Mouse (Mus musculus): Measurements from ENCODE around the gene Trp53rkb.

DNA sequence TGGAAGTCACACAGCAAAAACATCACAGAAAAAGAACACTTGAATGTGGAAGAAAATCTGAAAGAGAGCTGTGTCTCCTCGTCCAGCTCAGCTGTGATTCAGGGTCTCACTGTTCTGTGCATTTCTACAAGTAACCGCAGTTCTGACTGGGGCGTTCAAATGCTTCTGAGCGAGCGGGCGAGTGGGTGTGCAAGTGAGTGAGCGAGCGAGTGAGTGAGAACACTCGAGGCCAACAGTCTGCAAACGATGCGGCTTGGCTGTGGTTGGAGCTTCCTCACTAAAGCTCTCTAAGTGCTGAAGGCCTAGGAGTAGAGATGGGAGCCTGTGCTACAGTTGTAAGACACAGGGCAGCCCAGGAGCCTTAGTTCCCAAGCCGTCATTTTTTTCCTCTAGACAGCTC, 36.0 kb downstream of the Trp53rkb start:
- TF ChIP-seq CTCF (IDR thresholded peaks at IDR 0.05; ENCODE audit: low read depth, low read length) (no peak), POLR2A (IDR thresholded peaks at IDR 0.05; ENCODE audit: borderline replicate concordance, low read depth, low read length) (no peak)
